Mouse (Mus musculus): ENCODE measurements around the gene Arhgap15. TPM values are rescaled to one million over a fixed set of nuclear protein-coding genes. Genes with fewer than 3 reads are reported as not detected.

Arhgap15 gene
- total and polyA plus RNA-seq, 3 experiments: 16.6 to 40.3 (median 19.8) TPM

- dilution Hi-C loops (cut with MboI; ENCODE audit: extremely low pct_ligation_motif_present, extremely low pct_unique_long_range_greater_than_20kb, low sequenced_read_pairs): no loop called here
Measured at GRCm38 (mm10) chr2:44309124-44309523, 560.5 kb downstream of the Arhgap15 start.

GRCm38 (mm10) chr2:44309556-44309955, 560.9 kb downstream of the Arhgap15 start:
- peaks cover 0 to 4% of the 10 kb centered on the region in 2 experiments for H3K36me3 ChIP-seq (replicated peaks in 1 of 2; ENCODE audit: control insufficient read depth in 1 of 2, insufficient read depth in 1 of 2, low read length in 1 of 2)
- H3K4me3 ChIP-seq (replicated peaks in 1 of 3; ENCODE audit: low read depth in 2 of 3, low read length in 2 of 3, poor library complexity in 1 of 3): no peak overlapping the region
- H3K9me3 ChIP-seq (replicated peaks; ENCODE audit: low read length): no peaks in the 10 kb centered on the region
- peaks cover 6 to 9% of the 10 kb centered on the region in 2 experiments; a peak in 2 of 4 replicates for H3K4me1 ChIP-seq (ENCODE audit: control insufficient read depth in 1 of 2, insufficient read depth in 2 of 2)
- dilution Hi-C loops (cut with MboI; ENCODE audit: extremely low pct_ligation_motif_present, extremely low pct_unique_long_range_greater_than_20kb, low sequenced_read_pairs): no loop called here
- no peak overlapping the region for H3K27ac ChIP-seq (ENCODE audit: insufficient read depth, low read depth)
- H3K79me2 ChIP-seq (replicated peaks; ENCODE audit: control insufficient read depth, extremely low read depth, insufficient read depth, poor library complexity, severe bottlenecking): no peaks in the 10 kb centered on the region
- H3K4me2 ChIP-seq (ENCODE audit: insufficient read depth, low read depth, poor library complexity, severe bottlenecking): no peak overlapping the region
- in situ Hi-C loops (cut with MboI; ENCODE audit: low pct_ligation_motif_present, low pct_unique_long_range_greater_than_20kb, low sequenced_read_pairs): no loop called here
- H3K9ac ChIP-seq (ENCODE audit: insufficient read depth, low read depth): no peak overlapping the region
- H3K27me3 ChIP-seq (replicated peaks): no peaks in the 10 kb centered on the region
- TF ChIP-seq ELF1 (IDR thresholded peaks at IDR 0.05; ENCODE audit: low read depth, low read length) (no peak), GABPA (IDR thresholded peaks at IDR 0.05; ENCODE audit: insufficient replicate concordance, low read depth, low read length) (no peak), POLR2A (IDR thresholded peaks at IDR 0.05; ENCODE audit: low read depth, low read length) (no peak), KAT2A (IDR thresholded peaks at IDR 0.05; ENCODE audit: insufficient replicate concordance, low read length) (no peak), BHLHE40 (IDR thresholded peaks at IDR 0.05; ENCODE audit: low read depth, low read length) (no peak), JUN (IDR thresholded peaks at IDR 0.05; ENCODE audit: insufficient read depth, low read depth, low read length) (no peak), EP300 (IDR thresholded peaks at IDR 0.05; ENCODE audit: low read length) (no peak), NRF1 (IDR thresholded peaks at IDR 0.05; ENCODE audit: low read depth, low read length) (no peak), USF2 (conservative IDR thresholded peaks at IDR 0.05; ENCODE audit: low read depth, low read length) (no peak), SIN3A (IDR thresholded peaks at IDR 0.05; ENCODE audit: low read length) (no peak), SMC3 (IDR thresholded peaks at IDR 0.05; ENCODE audit: low read depth, low read length) (no peak)
- DNase-seq (ENCODE audit: extremely low read depth): no peak

More at GRCm38 (mm10) chr2:44309124-44309523, 560.5 kb downstream of the Arhgap15 start:
- peak; percentile 20 for DNase-seq (ENCODE audit: extremely low read depth)
- H3K9ac ChIP-seq (ENCODE audit: insufficient read depth, low read depth): no peak overlapping the region
- in situ Hi-C loops (cut with MboI; ENCODE audit: low pct_ligation_motif_present, low pct_unique_long_range_greater_than_20kb, low sequenced_read_pairs): no loop called here
- TF ChIP-seq EP300 (IDR thresholded peaks at IDR 0.05; ENCODE audit: low read length): peak; percentile 61
- peak; percentile 57; the same call in 1 of the 2 replicates for TF ChIP-seq BHLHE40 (IDR thresholded peaks at IDR 0.05; ENCODE audit: low read depth, low read length)
- TF ChIP-seq IRF4 (IDR thresholded peaks at IDR 0.05; ENCODE audit: low read depth, low read length): peak; percentile 62; the same call in 1 of the 2 replicates
- TF ChIP-seq MEF2A (IDR thresholded peaks at IDR 0.05; ENCODE audit: borderline replicate concordance, low read depth, low read length): no peak
- 0 out of 2 replicates have a peak, but pooled peaks have one; percentile 32 for TF ChIP-seq TCF12 (IDR thresholded peaks at IDR 0.05; ENCODE audit: low read depth, low read length)
- H3K36me3 ChIP-seq (replicated peaks in 1 of 2; ENCODE audit: control insufficient read depth in 1 of 2, insufficient read depth in 1 of 2, low read length in 1 of 2): peaks cover 0 to 4% of the 10 kb centered on the region in 2 experiments
- no peaks in the 10 kb centered on the region for H3K79me2 ChIP-seq (replicated peaks; ENCODE audit: control insufficient read depth, extremely low read depth, insufficient read depth, poor library complexity, severe bottlenecking)
- H3K4me1 ChIP-seq (ENCODE audit: control insufficient read depth in 1 of 2, insufficient read depth in 2 of 2): peaks cover 6 to 9% of the 10 kb centered on the region in 2 experiments; a peak in 2 of 4 replicates
- H3K9me3 ChIP-seq (replicated peaks; ENCODE audit: low read length): no peaks in the 10 kb centered on the region
- no peak overlapping the region for H3K4me3 ChIP-seq (replicated peaks in 1 of 3; ENCODE audit: low read depth in 2 of 3, low read length in 2 of 3, poor library complexity in 1 of 3)
- H3K27ac ChIP-seq (ENCODE audit: insufficient read depth, low read depth): no peak overlapping the region
- no peak overlapping the region for H3K4me2 ChIP-seq (ENCODE audit: insufficient read depth, low read depth, poor library complexity, severe bottlenecking)
- no peaks in the 10 kb centered on the region for H3K27me3 ChIP-seq (replicated peaks)

Data from CH12.LX (cell line).